Mouse (Mus musculus): ENCODE measurements around the gene Epha3. TPM values are rescaled to one million over a fixed set of nuclear protein-coding genes. Genes with fewer than 3 reads are reported as not detected.
A peak's percentile ranks its signal among the peaks of the same experiment; 100 is the strongest.

The Epha3 gene
- polyA plus RNA-seq, 1 experiment from 2014 or later, result 19.2 TPM

DNA sequence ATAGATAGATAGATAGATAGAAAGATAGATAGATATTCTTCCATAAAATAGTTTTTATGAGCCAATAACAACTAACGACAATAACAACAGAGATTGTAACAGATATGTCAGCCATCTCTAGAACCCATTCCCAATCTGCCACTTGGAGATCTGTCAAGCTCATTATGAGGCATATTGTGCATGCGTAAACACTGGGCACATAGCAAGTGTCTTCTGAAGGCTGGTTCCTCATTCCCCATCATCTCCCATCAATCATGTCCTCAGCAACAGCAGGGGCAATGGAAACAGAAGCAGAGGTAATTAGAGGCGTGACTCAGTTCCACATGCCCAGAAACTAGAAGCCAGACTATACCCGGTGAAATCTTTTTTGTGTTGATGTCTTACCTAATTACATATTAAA, 102.8 kb downstream of the Epha3 start:
- ATAC-seq, result peak; percentile 67
- Histone ChIP-seq H3K4me1 (ENCODE audit: control insufficient read depth, insufficient read depth, low read depth, low read length) (no peaks in the 10 kb centered on the region), H3K9ac (ENCODE audit: low read depth, low read length) (no peak overlapping the region), H3K4me3 (ENCODE audit: low read length) (no peak overlapping the region), H3K27me3 (replicated peaks; ENCODE audit: control insufficient read depth, insufficient read depth, low read length) (no peaks in the 10 kb centered on the region), H3K36me3 (ENCODE audit: control insufficient read depth, insufficient read depth, low read length) (no peaks in the 10 kb centered on the region), H3K9me3 (ENCODE audit: control insufficient read depth, low read length) (no peaks in the 10 kb centered on the region), H3K27ac (ENCODE audit: low read depth, low read length) (no peak overlapping the region), H3K4me2 (ENCODE audit: low read length) (no peak overlapping the region)
- 43% methylated on average over 4 of the region's 4 CpGs for whole genome bisulfite sequencing

DNA sequence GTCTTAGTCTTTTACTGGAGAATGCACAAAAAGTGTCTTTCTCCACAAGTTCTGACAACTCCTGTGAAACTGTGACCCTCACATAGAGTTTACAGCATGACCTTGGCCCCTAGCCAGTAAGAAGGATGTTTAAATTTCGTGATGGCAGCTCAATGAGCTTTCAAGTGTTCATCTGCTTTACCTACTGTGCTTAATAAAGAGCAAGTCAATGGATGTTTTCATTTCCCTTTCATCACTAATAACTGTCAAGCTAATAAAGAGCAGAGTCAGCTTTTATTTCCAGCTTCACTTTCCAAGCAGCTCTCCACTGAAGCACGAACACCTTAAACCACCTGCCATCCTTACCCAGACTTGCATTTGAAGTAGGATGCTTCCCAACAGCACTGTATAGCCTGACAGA, 103.9 kb downstream of the Epha3 start:
- Histone ChIP-seq H3K9ac (ENCODE audit: low read depth, low read length) (no peak overlapping the region), H3K4me3 (ENCODE audit: low read length) (no peak overlapping the region), H3K27me3 (replicated peaks; ENCODE audit: control insufficient read depth, insufficient read depth, low read length) (no peaks in the 10 kb centered on the region), H3K9me3 (ENCODE audit: control insufficient read depth, low read length) (no peaks in the 10 kb centered on the region), H3K4me2 (ENCODE audit: low read length) (no peak overlapping the region), H3K36me3 (ENCODE audit: control insufficient read depth, insufficient read depth, low read length) (no peaks in the 10 kb centered on the region), H3K27ac (ENCODE audit: low read depth, low read length) (no peak overlapping the region), H3K4me1 (ENCODE audit: control insufficient read depth, insufficient read depth, low read depth, low read length) (no peaks in the 10 kb centered on the region)
- no peak for ATAC-seq
- WGBS, result 20% methylated on average over 2 of the region's 2 CpGs

DNA sequence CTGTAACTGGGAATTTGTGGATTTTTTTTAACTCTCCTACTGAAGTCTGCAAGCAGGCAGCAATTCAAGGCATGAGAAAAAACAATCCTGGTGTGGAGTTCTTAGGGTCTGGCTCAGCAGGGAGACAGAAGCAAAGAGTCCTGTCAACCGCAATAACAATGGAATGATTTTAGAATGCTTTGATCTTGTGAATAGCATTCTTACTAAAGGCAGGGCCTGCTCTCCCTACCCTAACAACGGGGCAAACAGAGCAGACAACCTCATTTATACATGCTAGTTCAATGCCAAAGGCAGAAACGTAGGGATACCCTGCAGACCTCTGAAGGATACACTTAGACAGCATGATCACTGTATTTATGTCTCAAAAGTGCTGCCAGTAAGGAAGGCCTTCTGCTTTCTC, 110.9 kb downstream of the Epha3 start:
- Histone ChIP-seq H3K9me3 (ENCODE audit: control insufficient read depth, low read length) (no peaks in the 10 kb centered on the region; the same call in 1 of the 2 replicates), H3K4me2 (ENCODE audit: low read length) (no peak overlapping the region), H3K9ac (ENCODE audit: low read depth, low read length) (no peak overlapping the region), H3K27me3 (replicated peaks; ENCODE audit: control insufficient read depth, insufficient read depth, low read length) (no peaks in the 10 kb centered on the region), H3K36me3 (ENCODE audit: control insufficient read depth, insufficient read depth, low read length) (no peaks in the 10 kb centered on the region), H3K27ac (ENCODE audit: low read depth, low read length) (no peak overlapping the region), H3K4me1 (ENCODE audit: control insufficient read depth, insufficient read depth, low read depth, low read length) (no peaks in the 10 kb centered on the region), H3K4me3 (ENCODE audit: low read length) (no peak overlapping the region)
- WGBS, result 8% methylated on average over 3 of the region's 3 CpGs
- ATAC-seq, result 0 out of 2 replicates have a peak, but pooled peaks have one; percentile 48

DNA sequence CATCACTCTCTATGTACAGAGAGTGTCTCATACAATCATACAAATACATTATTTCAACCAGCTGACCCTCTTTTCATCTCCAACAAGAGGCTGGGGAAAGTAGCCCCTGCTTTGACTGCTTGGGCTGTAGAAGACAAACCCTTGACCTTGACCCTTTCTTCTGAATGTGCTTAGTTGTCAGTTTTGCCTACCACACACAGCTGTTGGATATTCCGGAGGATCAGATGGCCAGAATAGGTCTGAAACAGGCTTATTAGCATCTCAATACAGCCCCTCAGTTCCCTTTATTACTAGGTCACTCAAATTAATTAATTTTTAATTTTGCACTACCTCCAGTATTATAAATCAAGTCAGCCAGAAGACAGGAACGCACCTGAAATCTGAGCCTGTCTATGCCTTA, 116.2 kb downstream of the Epha3 start:
- Histone ChIP-seq H3K9ac (ENCODE audit: low read depth, low read length) (no peak overlapping the region), H3K27ac (ENCODE audit: low read depth, low read length) (no peak overlapping the region), H3K27me3 (replicated peaks; ENCODE audit: control insufficient read depth, insufficient read depth, low read length) (no peaks in the 10 kb centered on the region), H3K36me3 (ENCODE audit: control insufficient read depth, insufficient read depth, low read length) (no peaks in the 10 kb centered on the region), H3K9me3 (ENCODE audit: control insufficient read depth, low read length) (no peaks in the 10 kb centered on the region; the same call in 1 of the 2 replicates), H3K4me3 (ENCODE audit: low read length) (no peak overlapping the region), H3K4me1 (ENCODE audit: control insufficient read depth, insufficient read depth, low read depth, low read length) (peaks cover 2% of the 10 kb centered on the region; the same call in 1 of the 2 replicates), H3K4me2 (ENCODE audit: low read length) (no peak overlapping the region)
- 26% methylated on average over 2 of the region's 2 CpGs for WGBS
- peak; percentile 24; the same call in 1 of the 2 replicates for ATAC-seq

DNA sequence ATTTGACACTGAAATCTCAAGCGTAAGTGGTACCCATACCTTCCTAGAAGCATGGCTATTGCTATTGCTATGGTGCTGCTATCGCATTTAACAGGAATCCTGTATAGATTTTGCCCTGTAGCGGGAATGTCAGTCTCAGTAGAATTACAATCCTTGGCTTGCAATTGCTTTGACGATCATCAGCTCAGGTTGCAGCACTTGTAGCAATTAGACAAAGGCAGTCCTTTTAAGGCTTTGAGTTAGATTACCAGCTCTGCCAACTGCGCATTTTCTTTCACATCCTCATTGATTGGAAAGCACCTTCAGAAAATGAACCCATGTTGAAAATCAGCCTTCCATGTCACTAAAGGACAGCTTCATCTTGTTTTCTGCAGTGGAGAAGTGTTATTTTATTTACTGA, 118.5 kb downstream of the Epha3 start:
- no peak for ATAC-seq
- no peaks in the 10 kb centered on the region; the same call in 1 of the 2 replicates for H3K9me3 ChIP-seq (ENCODE audit: control insufficient read depth, low read length)
- no peak overlapping the region for H3K27ac ChIP-seq (ENCODE audit: low read depth, low read length)
- peaks cover 2% of the 10 kb centered on the region; the same call in 1 of the 2 replicates for H3K4me1 ChIP-seq (ENCODE audit: control insufficient read depth, insufficient read depth, low read depth, low read length)
- no peaks in the 10 kb centered on the region for H3K36me3 ChIP-seq (ENCODE audit: control insufficient read depth, insufficient read depth, low read length)
- no peaks in the 10 kb centered on the region for H3K27me3 ChIP-seq (replicated peaks; ENCODE audit: control insufficient read depth, insufficient read depth, low read length)
- no peak overlapping the region for H3K9ac ChIP-seq (ENCODE audit: low read depth, low read length)
- no peak overlapping the region for H3K4me2 ChIP-seq (ENCODE audit: low read length)
- no peak overlapping the region for H3K4me3 ChIP-seq (ENCODE audit: low read length)
- WGBS, result 34% methylated on average over 5 of the region's 5 CpGs

DNA sequence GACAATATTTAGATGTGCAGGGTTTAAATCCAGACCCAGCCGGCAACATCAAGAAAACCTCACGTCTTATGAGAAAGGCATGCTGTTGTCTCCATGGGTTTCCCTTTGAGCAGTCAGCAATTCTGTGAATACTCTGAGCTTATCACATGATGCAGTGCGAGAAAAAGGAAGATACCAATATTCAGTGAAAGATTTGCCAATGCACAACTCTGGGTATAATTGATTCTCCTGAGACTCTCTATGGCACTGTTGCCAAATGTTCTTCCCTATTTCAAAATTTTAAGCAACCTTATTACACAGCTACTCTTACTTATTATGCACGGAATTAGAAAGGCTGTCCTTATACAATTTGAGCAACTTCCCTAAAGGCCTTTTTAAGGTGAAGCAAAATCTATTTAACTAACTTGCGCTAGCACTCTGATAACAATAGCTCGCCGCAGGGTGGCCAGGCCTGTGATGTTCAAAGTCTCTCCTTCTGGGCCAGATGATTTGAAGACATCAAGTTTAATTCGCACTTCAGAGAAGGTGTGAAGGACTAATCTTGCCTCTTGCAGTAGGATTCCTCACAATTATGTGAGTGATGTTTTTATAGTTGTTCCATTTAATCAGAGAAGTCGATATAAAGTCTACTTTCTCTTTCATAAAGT, 120.6 kb downstream of the Epha3 start:
- H3K27me3 ChIP-seq (replicated peaks; ENCODE audit: control insufficient read depth, insufficient read depth, low read length), result no peaks in the 10 kb centered on the region
- H3K9me3 ChIP-seq (ENCODE audit: control insufficient read depth, low read length), result no peaks in the 10 kb centered on the region
- H3K4me1 ChIP-seq (ENCODE audit: control insufficient read depth, insufficient read depth, low read depth, low read length), result peaks cover 2% of the 10 kb centered on the region; the same call in 1 of the 2 replicates
- no peak overlapping the region for H3K4me3 ChIP-seq (ENCODE audit: low read length)
- WGBS, result 45% methylated on average over 9 of the region's 9 CpGs
- peak; percentile 53 for ATAC-seq
- H3K36me3 ChIP-seq (ENCODE audit: control insufficient read depth, insufficient read depth, low read length), result no peaks in the 10 kb centered on the region
- H3K4me2 ChIP-seq (ENCODE audit: low read length), result no peak overlapping the region; the same call in 1 of the 2 replicates
- H3K27ac ChIP-seq (ENCODE audit: low read depth, low read length), result no peak overlapping the region
- no peak overlapping the region for H3K9ac ChIP-seq (ENCODE audit: low read depth, low read length)

DNA sequence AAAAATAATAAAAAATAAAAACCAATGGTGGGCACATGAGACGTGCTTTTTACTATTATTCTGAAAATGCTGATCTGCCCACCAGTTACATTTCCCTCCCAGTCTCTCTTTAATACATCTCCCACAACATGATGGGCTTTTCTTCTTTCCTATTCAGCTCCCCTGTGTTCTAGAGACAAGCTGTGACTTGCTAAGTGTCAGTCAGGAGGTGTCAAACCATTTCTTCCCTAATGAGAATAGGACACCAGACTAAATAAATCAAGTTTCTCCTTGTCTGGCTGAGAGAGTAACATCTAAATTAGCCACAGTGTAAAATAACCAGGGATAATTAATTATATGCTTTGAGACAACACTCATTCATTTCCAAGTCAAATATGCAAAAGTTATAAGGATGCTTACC, 144.7 kb downstream of the Epha3 start:
- Histone ChIP-seq H3K36me3 (ENCODE audit: control insufficient read depth, insufficient read depth, low read length) (no peaks in the 10 kb centered on the region), H3K27me3 (replicated peaks; ENCODE audit: control insufficient read depth, insufficient read depth, low read length) (no peaks in the 10 kb centered on the region), H3K9me3 (ENCODE audit: control insufficient read depth, low read length) (no peaks in the 10 kb centered on the region), H3K4me2 (ENCODE audit: low read length) (no peak overlapping the region), H3K9ac (ENCODE audit: low read depth, low read length) (no peak overlapping the region), H3K27ac (ENCODE audit: low read depth, low read length) (no peak overlapping the region), H3K4me1 (ENCODE audit: control insufficient read depth, insufficient read depth, low read depth, low read length) (no peaks in the 10 kb centered on the region), H3K4me3 (ENCODE audit: low read length) (no peak overlapping the region)
- WGBS, result 43% methylated on average over 1 of the region's 1 CpGs
- no peak for ATAC-seq

DNA sequence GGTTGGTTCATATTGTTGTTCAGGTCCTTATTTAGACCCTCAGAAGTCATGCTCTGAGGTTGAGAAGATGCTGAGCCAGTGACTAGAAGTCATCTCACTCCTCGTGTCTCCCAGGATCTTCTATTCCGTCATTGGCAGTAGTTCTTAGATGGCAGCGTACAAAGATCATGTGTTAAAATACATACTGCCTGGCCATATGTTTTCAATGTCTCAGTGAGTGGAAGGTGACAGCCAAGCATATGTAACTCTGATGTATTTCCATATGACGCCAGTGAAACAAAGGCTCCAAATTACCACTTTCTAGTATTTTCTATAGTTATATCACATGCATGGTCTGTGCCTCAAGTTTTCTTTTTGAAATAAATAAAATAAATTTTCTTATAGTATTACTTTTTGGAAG, 146.7 kb downstream of the Epha3 start:
- Histone ChIP-seq H3K4me2 (ENCODE audit: low read length) (no peak overlapping the region), H3K9ac (ENCODE audit: low read depth, low read length) (no peak overlapping the region), H3K9me3 (ENCODE audit: control insufficient read depth, low read length) (no peaks in the 10 kb centered on the region), H3K4me1 (ENCODE audit: control insufficient read depth, insufficient read depth, low read depth, low read length) (no peaks in the 10 kb centered on the region), H3K4me3 (ENCODE audit: low read length) (no peak overlapping the region), H3K36me3 (ENCODE audit: control insufficient read depth, insufficient read depth, low read length) (no peaks in the 10 kb centered on the region), H3K27me3 (replicated peaks; ENCODE audit: control insufficient read depth, insufficient read depth, low read length) (no peaks in the 10 kb centered on the region), H3K27ac (ENCODE audit: low read depth, low read length) (no peak overlapping the region)
- 89% methylated on average over 4 of the region's 4 CpGs for WGBS
- no peak for ATAC-seq

DNA sequence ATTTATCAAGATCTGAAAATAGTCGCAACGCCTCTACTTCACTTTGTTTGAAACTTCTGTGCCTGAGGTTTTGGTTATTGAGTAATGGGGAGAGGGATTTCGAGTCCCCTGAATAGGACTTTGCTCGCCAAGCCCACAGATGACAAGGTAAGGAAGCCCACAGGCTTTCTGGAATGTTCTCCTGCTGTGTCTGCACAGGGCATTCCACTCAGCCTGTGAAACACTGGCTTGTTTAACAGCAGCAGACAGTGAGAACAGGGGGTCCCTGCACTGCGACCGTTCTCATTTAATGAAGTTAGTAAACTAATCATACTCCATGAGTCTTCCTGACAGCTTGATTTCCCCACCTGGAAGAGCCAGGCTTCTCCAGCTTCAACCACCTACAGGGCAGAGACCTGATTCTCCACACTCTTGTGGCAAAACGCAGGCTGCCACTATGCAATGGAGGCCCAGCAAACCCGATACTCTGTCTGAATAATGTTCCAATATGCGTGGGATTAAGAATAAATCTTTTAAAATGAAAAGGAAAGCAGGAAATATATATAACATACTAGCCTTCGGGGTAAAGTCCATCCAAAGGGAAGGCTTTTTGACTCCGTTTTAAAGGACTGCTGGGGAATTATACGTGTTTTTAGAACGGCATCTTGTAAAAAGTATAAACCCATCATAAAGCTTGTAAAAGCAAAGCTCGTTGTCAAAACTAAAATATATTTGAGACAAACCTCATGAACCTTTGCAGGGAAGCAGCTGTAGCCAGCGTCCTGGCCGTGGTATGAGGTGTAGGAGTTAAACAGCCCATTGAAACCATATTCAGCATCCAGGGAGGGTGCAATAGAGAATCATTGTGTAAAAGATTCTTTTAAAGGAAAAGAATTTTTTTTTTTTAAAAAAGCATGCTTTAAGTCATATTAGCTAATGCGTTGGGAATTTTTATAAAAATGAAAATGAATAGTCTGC, 156.8 kb downstream of the Epha3 start:
- Histone ChIP-seq H3K27ac (ENCODE audit: low read depth, low read length) (no peak overlapping the region), H3K36me3 (ENCODE audit: control insufficient read depth, insufficient read depth, low read length) (no peaks in the 10 kb centered on the region), H3K27me3 (replicated peaks; ENCODE audit: control insufficient read depth, insufficient read depth, low read length) (no peaks in the 10 kb centered on the region), H3K4me1 (ENCODE audit: control insufficient read depth, insufficient read depth, low read depth, low read length) (no peaks in the 10 kb centered on the region), H3K9me3 (ENCODE audit: control insufficient read depth, low read length) (no peaks in the 10 kb centered on the region), H3K9ac (ENCODE audit: low read depth, low read length) (no peak overlapping the region), H3K4me3 (ENCODE audit: low read length) (no peak overlapping the region), H3K4me2 (ENCODE audit: low read length) (no peak overlapping the region)
- ATAC-seq, result 0 out of 2 replicates have a peak, but pooled peaks have one; percentile 60
- 71% methylated on average over 17 of the region's 17 CpGs for WGBS
